Mouse (Mus musculus) hindbrain, postnatal 0 days (tissue): ENCODE measurements at regions not wholly inside any gene's neighbourhood (a gene's known extent, or its start where the extent isn't known, plus 50 kb on each side); places are given as distances from the start of the nearest gene placed in this dataset.
A peak's percentile ranks its signal among the peaks of the same experiment; 100 is the strongest.

ENCODE experiments used
- ATAC-seq: fragments of 200-750 bp; cut with Nextera tagmentation; 2 replicates; pipeline ENCODE4 v1.8.0; 2017; ENCODE audit warnings: mild to moderate bottlenecking, moderate TSS enrichment, moderate library complexity
- DNase-seq: peaks from one replicate; pipeline ENCODE4 v3.0.0-alpha.2; 2015; ENCODE audit warnings: low spot score
- H3K27ac ChIP-seq: fragments of 300-500 bp; sonication (generic); 2 replicates; pipeline ENCODE4 v1.5.1; 2014; ENCODE audit warnings: mild to moderate bottlenecking
- H3K27me3 ChIP-seq: fragments of 300-500 bp; sonication (generic); 2 replicates; pipeline ENCODE4 v1.6.1; 2014; ENCODE audit warnings: low read length, mixed read lengths; ENCODE audit not compliant: insufficient read depth
- H3K36me3 ChIP-seq: fragments of 300-500 bp; sonication (generic); 2 replicates; pipeline ENCODE4 v1.6.1; 2014; ENCODE audit warnings: low read length, mixed read lengths; ENCODE audit not compliant: insufficient read depth
- H3K4me1 ChIP-seq: fragments of 300-500 bp; sonication (generic); 2 replicates; pipeline ENCODE4 v1.6.1; 2014; ENCODE audit warnings: antibody characterized with exemption, low read length, mixed read lengths; ENCODE audit not compliant: insufficient read depth
- H3K4me2 ChIP-seq: fragments of 300-500 bp; sonication (generic); 2 replicates; pipeline ENCODE4 v1.6.1; 2014; ENCODE audit warnings: low read depth, mild to moderate bottlenecking, low read length, moderate library complexity, mixed read lengths
- H3K4me3 ChIP-seq: fragments of 300-500 bp; sonication (generic); 2 replicates; pipeline ENCODE4 v1.5.1; 2014; ENCODE audit warnings: low read length
- H3K9ac ChIP-seq: fragments of 300-500 bp; sonication (generic); replicated peaks from 2 replicates; pipeline ENCODE4 v1.6.1; 2014; ENCODE audit warnings: mild to moderate bottlenecking, low read length, moderate library complexity, mixed read lengths
- H3K9me3 ChIP-seq: fragments of 300-500 bp; sonication (generic); 2 replicates; pipeline ENCODE4 v1.6.1; 2016; ENCODE audit warnings: low read length, mixed read lengths
- CTCF ChIP-seq: IDR thresholded peaks from 2 replicates; pipeline ENCODE4 v1.5.1; 2016; ENCODE audit warnings: antibody characterized with exemption, control low read depth, low read depth
- WGBS: fragments of 180-500 bp; shearing (Covaris S2); extraction: QIAGEN DNeasy Blood & Tissue Kit; methylation state at CpG from one replicate; pipeline ENCODE4 v1.1.7; 2014; 5-methylcytosine and 5-hydroxymethylcytosine counted together

- no peak overlapping the region for H3K4me2 ChIP-seq
- H3K36me3 ChIP-seq, result no peaks in the 10 kb centered on the region
- DNase-seq, result no peak
- no peaks in the 10 kb centered on the region for H3K27me3 ChIP-seq
- no peak overlapping the region for H3K4me3 ChIP-seq
- 78% methylated on average over 1 of the region's 1 CpGs for WGBS
- no peaks in the 10 kb centered on the region for H3K4me1 ChIP-seq
- no peak for ATAC-seq
- no peak overlapping the region for H3K9ac ChIP-seq
- H3K27ac ChIP-seq, result no peak overlapping the region
- TF ChIP-seq CTCF, result no peak
- H3K9me3 ChIP-seq, result no peaks in the 10 kb centered on the region
Observed at GRCm38 (mm10) chr3:12262342-12262741, 1926.9 kb upstream of the Gm38303 start.

GRCm38 (mm10) chr3:12257650-12258049, 1922.2 kb upstream of the Gm38303 start:
- Histone ChIP-seq H3K36me3 (no peaks in the 10 kb centered on the region), H3K4me3 (no peak overlapping the region), H3K27me3 (no peaks in the 10 kb centered on the region), H3K27ac (no peak overlapping the region), H3K9ac (no peak overlapping the region), H3K4me1 (no peaks in the 10 kb centered on the region), H3K4me2 (no peak overlapping the region), H3K9me3 (no peaks in the 10 kb centered on the region)
- no peak for TF ChIP-seq CTCF
- no peak for DNase-seq
- WGBS, result 82% methylated on average over 1 of the region's 1 CpGs
- no peak for ATAC-seq

GRCm38 (mm10) chr3:12246145-12246544, 1910.7 kb upstream of the Gm38303 start:
- H3K4me3 ChIP-seq, result no peak overlapping the region
- no peak overlapping the region for H3K9ac ChIP-seq
- H3K9me3 ChIP-seq, result no peaks in the 10 kb centered on the region
- H3K27ac ChIP-seq, result no peak overlapping the region
- H3K4me2 ChIP-seq, result no peak overlapping the region
- DNase-seq, result no peak
- WGBS, result 89% methylated on average over 3 of the region's 3 CpGs
- H3K27me3 ChIP-seq, result no peaks in the 10 kb centered on the region
- no peak for ATAC-seq
- no peak for TF ChIP-seq CTCF
- H3K36me3 ChIP-seq, result no peaks in the 10 kb centered on the region
- no peaks in the 10 kb centered on the region for H3K4me1 ChIP-seq

- Histone ChIP-seq H3K4me1 (no peaks in the 10 kb centered on the region), H3K4me3 (no peak overlapping the region), H3K27me3 (no peaks in the 10 kb centered on the region), H3K27ac (no peak overlapping the region), H3K9me3 (no peaks in the 10 kb centered on the region), H3K36me3 (no peaks in the 10 kb centered on the region), H3K9ac (no peak overlapping the region), H3K4me2 (no peak overlapping the region)
- no peak for TF ChIP-seq CTCF
- DNase-seq, result no peak
- WGBS, result 87% methylated on average over 1 of the region's 1 CpGs
- ATAC-seq, result no peak
Observed at GRCm38 (mm10) chr3:12241026-12241425, 1905.5 kb upstream of the Gm38303 start.

GRCm38 (mm10) chr3:12227741-12228480, 1892.4 kb upstream of the Gm38303 start:
- no peak overlapping the region for H3K27ac ChIP-seq
- no peaks in the 10 kb centered on the region for H3K36me3 ChIP-seq
- H3K4me3 ChIP-seq, result no peak overlapping the region
- TF ChIP-seq CTCF, result no peak
- H3K4me1 ChIP-seq, result no peaks in the 10 kb centered on the region
- H3K4me2 ChIP-seq, result no peak overlapping the region
- ATAC-seq (no peak), DNase-seq (peak; percentile 2)
- H3K9ac ChIP-seq, result no peak overlapping the region
- no peaks in the 10 kb centered on the region for H3K9me3 ChIP-seq
- no peaks in the 10 kb centered on the region for H3K27me3 ChIP-seq

- Histone ChIP-seq H3K4me1 (no peaks in the 10 kb centered on the region), H3K27ac (no peak overlapping the region), H3K4me3 (no peak overlapping the region), H3K4me2 (no peak overlapping the region), H3K9me3 (no peaks in the 10 kb centered on the region), H3K9ac (no peak overlapping the region), H3K36me3 (no peaks in the 10 kb centered on the region), H3K27me3 (no peaks in the 10 kb centered on the region)
- WGBS, result 84% methylated on average over 3 of the region's 3 CpGs
- no peak for DNase-seq
- TF ChIP-seq CTCF, result no peak
- no peak for ATAC-seq
Observed at GRCm38 (mm10) chr3:12226816-12227215, 1891.3 kb upstream of the Gm38303 start.

GRCm38 (mm10) chr3:12224851-12225250, 1889.4 kb upstream of the Gm38303 start:
- Histone ChIP-seq H3K4me3 (no peak overlapping the region), H3K9ac (no peak overlapping the region), H3K4me2 (no peak overlapping the region), H3K27ac (no peak overlapping the region), H3K4me1 (no peaks in the 10 kb centered on the region), H3K27me3 (no peaks in the 10 kb centered on the region), H3K9me3 (no peaks in the 10 kb centered on the region), H3K36me3 (no peaks in the 10 kb centered on the region)
- ATAC-seq (no peak), DNase-seq (no peak)
- no peak for TF ChIP-seq CTCF
